Mouse (Mus musculus): Measurements from ENCODE around the gene Adamts9.

GRCm38 (mm10) chr6:92891535-92891934 lies 51.8 kb downstream of the Adamts9 start:
- TF ChIP-seq CTCF (IDR thresholded peaks at IDR 0.05; ENCODE audit: low read depth, low read length) (no peak), GATA2 (IDR thresholded peaks at IDR 0.05; ENCODE audit: borderline replicate concordance, low read depth, low read length) (no peak)
